Mouse (Mus musculus): ENCODE results near the gene Sars2. TPM values are rescaled to one million over a fixed set of nuclear protein-coding genes. Genes with fewer than 3 reads are reported as not detected.

Sars2 gene
- 10.5 and 11.5 TPM in 2 replicates for polyA plus RNA-seq (2015; fragmentation: Nextera tagmentation; extraction: Ambion mirVana)

DNA sequence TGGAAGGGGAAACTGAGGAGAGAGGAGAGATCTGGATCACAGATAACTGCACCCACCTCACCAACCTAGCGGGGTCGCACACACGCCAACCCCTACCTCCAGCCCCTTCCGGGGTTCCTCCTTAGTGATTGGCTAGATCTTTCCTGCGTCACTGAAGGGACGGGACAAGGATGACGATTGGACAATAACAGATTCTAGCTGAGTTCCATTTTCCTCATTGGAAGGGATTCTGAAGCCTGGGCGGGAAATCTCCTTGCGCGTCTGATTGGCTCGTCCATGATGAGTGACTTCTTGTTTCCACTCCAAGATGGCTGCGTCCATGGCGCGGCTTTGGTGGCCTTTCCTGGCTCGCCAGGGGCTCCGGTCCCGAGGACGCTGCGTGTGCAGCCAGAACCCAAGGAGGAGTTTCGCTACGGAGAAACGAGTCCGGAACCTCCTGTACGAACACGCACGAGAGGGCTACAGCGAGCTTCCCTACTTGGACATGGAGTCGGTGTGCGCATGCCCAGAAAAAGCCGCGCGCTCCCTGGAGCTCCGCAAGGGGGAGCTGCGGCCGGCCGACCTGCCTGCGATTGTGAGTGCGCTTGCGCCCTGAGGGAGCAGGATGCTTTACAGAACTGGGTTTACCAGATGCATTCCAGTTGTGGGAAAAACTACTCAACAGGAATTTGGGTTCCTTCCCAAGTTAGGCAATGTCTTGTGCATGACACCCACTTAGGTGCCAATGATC lies at the start of gene Sars2, which contains the start of gene Mrps12:
Gene Sars2, plus strand, starts transcription at position 284 of the 730 bp plus-strand sequence.
Gene Mrps12, minus strand, starts transcription at position 112 of the 730 bp plus-strand sequence.

DNA sequence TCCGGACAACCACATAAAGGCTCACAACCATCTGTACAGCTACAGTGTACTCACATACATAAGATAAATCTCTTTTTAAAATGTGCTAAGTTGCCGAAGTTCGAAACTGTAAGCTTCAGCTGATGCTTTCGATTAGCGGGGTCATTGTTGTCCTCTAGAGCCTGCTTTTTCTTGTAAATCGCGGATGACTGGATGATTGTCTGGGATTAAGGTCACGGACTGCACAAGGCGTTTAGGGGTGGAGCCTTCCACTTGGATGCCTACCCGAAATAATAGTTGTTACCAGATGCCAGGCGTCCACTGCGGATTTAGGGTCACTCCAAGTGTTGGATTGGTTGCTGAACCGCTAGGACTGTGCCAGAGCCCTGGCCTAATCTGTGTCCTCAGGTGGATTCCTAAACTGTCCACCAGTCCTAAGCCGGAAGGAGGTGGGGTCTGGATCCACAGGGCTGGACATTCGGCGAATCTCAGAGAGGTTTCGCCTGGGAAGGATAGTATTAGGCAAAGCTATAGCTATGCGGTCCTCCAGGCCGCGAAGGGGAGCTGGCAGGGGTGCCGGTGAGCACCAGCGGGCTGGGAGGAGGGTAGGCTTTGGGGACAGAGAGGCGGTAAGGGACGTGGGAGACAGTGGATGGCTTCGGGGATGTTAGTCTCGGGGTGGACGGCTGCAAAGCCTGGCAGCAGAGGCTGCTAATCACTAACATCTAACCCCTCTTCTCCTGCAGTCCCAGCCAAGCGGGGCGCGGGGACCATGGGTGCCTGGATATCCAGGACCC lies 49.1 kb upstream of the Sars2 start, which contains the start of gene Fbxo27:
Gene Fbxo27, plus strand, starts transcription at position 305 of the 776 bp plus-strand sequence.

DNA sequence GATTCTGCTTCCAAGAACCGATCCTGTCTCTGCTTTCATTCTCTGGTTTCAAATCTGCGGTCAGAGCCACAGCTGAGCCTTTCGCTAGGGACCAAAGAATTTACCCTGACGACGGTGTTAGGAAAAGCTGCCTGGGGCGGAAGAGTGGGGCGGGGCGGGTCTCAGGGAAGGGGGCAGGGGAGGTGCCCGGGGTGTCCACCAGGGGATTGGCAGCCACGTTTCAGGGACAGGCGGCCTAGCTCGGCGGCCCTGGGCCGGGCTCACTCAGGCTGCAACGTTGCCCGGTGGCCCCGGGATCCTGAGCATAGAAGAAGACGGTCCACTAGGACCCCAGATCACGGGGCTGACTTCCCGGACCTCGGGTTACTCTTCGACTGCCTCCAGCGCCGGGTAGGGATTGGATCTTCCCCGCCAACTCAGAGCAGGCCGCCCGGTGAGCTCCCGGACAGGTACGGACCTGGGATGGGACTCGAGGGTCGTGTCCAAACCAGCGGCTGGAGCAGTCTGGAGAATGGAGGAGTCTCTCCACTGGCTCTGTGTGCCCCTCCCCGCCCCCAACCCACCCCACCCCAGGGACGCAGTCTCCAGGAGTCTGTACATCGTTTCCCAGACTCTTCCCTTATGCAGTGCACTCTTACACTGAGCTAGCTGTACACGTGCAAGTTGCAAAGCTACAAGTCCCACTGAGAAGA lies 25.1 kb upstream of the Sars2 start, which contains the start of gene Fbxo17:
Gene Fbxo17, plus strand, starts transcription at position 215 of the 692 bp plus-strand sequence.

DNA sequence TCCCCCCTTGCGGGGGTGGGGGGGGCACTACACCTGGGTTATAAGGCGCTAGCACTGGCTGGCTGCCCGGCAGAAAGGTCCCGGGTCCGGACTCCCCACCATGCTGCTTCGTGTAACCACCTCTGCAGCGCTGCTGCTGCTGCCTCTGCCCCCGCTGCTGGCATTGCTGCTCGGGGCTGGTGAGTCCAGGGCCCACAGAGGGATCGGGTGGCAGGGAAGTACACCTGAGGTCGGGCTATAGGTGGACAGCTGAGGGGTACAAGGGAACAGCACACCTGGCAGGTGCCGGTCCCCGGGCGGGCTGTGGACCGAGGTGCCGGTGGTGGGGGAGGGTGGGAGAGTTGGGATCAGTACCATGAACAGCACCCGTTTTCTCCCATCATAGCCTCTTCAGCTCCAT lies 14.3 kb downstream of the Sars2 start, which contains the start of gene Ccer2:
Gene Ccer2, plus strand, starts transcription at position 96 of the 400 bp plus-strand sequence.

DNA sequence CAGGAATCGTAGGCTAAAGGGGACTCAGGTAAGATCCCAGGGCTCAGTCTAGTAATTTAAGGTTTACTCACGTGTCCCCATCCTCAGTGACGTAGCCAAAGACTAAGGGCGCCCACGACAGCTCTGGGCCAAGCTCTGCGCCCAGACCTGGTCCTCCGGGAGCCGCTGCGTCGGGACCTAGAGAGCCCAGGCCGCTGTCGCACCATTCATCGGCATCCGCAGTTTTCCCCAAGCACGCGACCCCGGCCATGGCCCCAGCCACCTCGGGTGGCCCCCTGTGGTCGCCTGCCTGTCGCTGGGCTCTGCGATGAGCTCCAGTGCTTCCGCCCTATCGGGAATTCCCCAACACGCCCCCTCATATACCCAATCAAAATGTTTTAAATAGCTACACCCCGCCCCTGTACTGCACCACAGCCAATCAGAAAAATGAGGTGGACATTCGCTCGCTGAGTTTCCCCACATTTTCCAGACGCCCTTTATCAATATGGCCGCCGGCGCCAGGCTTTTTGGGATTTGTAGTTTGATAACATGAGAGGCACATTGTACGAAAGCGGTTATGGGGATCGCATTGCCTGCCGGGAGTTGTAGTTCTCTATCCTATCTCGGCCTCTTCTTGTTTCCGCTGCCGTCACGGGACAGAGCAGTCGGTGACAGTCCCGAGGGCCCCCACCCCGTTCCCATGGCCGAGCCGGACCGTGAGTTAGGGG lies 24.5 kb downstream of the Sars2 start, which contains the start of gene Sirt2:
Gene Sirt2, plus strand, starts transcription at position 563 of the 707 bp plus-strand sequence.

DNA sequence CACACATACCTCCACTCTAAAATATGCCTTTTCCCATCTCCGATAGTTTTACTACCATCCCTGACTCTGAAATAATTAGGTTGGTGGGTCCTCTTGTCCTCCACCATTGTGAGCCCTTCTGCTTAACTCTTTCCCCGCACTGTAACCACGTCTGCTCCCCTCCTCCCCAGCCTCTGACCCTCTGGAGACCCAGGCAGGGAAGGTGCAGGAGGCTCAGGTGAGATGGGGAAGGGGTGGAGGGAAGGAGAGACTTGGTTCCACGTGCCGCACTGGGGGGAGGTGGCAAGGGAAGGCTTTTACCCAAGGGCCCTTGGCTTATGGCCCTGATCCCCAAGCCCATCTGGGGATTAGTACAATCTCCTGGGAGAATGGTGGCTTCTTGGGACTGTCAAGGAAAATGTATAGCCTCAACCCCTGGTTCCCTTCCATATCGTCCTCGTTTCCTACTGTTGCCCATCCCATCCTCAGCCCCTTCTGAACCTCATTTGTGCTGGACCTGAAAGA lies 25.7 kb downstream of the Sars2 start, which contains the start of gene Nfkbib:
Gene Nfkbib, minus strand, starts transcription at position 51 of the 504 bp plus-strand sequence.

DNA sequence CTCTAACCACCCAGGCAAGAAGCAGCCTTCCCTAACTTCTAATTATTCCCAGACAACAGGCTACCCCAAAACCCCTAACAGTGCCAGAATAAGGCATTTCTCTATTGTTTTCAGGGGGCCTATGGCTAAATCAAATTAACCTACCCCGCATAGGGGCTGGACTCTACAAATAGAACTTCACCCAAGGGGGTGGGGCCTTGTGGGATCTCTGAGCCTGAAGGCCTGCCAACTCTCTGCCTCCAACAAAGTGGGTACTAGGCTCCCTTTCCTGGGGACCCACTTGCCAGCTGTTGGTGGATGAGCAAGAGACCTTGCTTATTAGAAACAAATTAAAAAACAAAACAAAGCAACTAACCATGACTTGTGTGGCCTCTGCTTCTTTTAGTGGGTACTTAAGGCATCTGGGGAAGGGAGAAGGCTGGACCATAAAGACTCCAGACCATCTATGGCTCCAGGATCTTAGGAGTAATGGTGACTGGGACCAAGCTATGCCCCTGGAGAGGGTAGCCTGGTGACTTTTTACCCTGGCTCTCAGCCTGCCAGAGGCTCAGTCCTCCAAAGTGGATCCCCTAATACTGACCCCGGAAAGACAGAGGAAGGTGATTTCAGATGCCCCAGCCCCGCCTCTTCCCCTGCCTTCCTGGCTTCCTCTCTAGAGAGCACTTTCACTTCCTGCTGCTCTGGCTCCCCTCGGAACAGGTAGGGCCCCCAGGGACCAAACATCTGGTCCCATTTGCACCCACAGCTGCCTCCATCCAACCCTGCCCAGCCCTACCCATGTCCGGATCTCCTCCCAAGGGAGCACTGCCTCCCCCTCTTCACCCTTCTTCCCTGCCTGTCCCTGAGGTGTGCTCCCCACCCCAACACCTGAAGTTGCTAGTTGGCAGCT lies 46.8 kb downstream of the Sars2 start, which contains the start of gene Rinl:
Gene Rinl, plus strand, starts transcription at position 663 of the 889 bp plus-strand sequence.

Other genes starting within 250 kb of the Sars2 start
- gene Ifnl2, start 231.5 kb upstream of the Sars2 start, polyA plus RNA-seq (2015; fragmentation: Nextera tagmentation; extraction: Ambion mirVana): not detected in 2 replicates
- not detected in 2 replicates for gene Ifnl3, start 219.2 kb upstream of the Sars2 start, polyA plus RNA-seq (2015; fragmentation: Nextera tagmentation; extraction: Ambion mirVana)
- gene Sycn, start 201.1 kb upstream of the Sars2 start, polyA plus RNA-seq (2015; fragmentation: Nextera tagmentation; extraction: Ambion mirVana): not detected in 2 replicates
- gene Nccrp1, start 194.7 kb upstream of the Sars2 start, polyA plus RNA-seq (2015; fragmentation: Nextera tagmentation; extraction: Ambion mirVana): 0.24 and 0.51 TPM in 2 replicates
- gene Samd4b, start 143.8 kb upstream of the Sars2 start, polyA plus RNA-seq (2015; fragmentation: Nextera tagmentation; extraction: Ambion mirVana): 14.6 and 20.1 TPM in 2 replicates
- 24.3 and 28.8 TPM in 2 replicates for gene Pak4, start 143.8 kb upstream of the Sars2 start, polyA plus RNA-seq (2015; fragmentation: Nextera tagmentation; extraction: Ambion mirVana)
- gene Acp7, start 110.7 kb upstream of the Sars2 start, polyA plus RNA-seq (2015; fragmentation: Nextera tagmentation; extraction: Ambion mirVana): not detected in 2 replicates
- 3.7 and 4.4 TPM in 2 replicates for gene Fbxo27, start 49.1 kb upstream of the Sars2 start, polyA plus RNA-seq (2015; fragmentation: Nextera tagmentation; extraction: Ambion mirVana)
- 8.5 and 9.1 TPM in 2 replicates for gene Fbxo17, start 25.2 kb upstream of the Sars2 start, polyA plus RNA-seq (2015; fragmentation: Nextera tagmentation; extraction: Ambion mirVana)
- 105 and 106 TPM in 2 replicates for gene Mrps12, start 172 bp upstream of the Sars2 start, polyA plus RNA-seq (2015; fragmentation: Nextera tagmentation; extraction: Ambion mirVana)
- not detected in 2 replicates for gene Ccer2, start 14.2 kb downstream of the Sars2 start, polyA plus RNA-seq (2015; fragmentation: Nextera tagmentation; extraction: Ambion mirVana)
- gene Sirt2, start 24.7 kb downstream of the Sars2 start, polyA plus RNA-seq (2015; fragmentation: Nextera tagmentation; extraction: Ambion mirVana): 48.3 and 50.9 TPM in 2 replicates
- 27.8 and 29.3 TPM in 2 replicates for gene Nfkbib, start 25.5 kb downstream of the Sars2 start, polyA plus RNA-seq (2015; fragmentation: Nextera tagmentation; extraction: Ambion mirVana)
- gene Rinl, start 47.0 kb downstream of the Sars2 start, polyA plus RNA-seq (2015; fragmentation: Nextera tagmentation; extraction: Ambion mirVana): 2.5 and 5.0 TPM in 2 replicates
- gene Hnrnpl, start 66.5 kb downstream of the Sars2 start, polyA plus RNA-seq (2015; fragmentation: Nextera tagmentation; extraction: Ambion mirVana): 146 and 168 TPM in 2 replicates
- gene Ech1, start 83.2 kb downstream of the Sars2 start, polyA plus RNA-seq (2015; fragmentation: Nextera tagmentation; extraction: Ambion mirVana): 269 and 271 TPM in 2 replicates
- gene Lgals4, start 91.9 kb downstream of the Sars2 start, polyA plus RNA-seq (2015; fragmentation: Nextera tagmentation; extraction: Ambion mirVana): 8.3 and 10.2 TPM in 2 replicates
- 3.1 and 6.6 TPM in 2 replicates for gene Lgals7, start 121.9 kb downstream of the Sars2 start, polyA plus RNA-seq (2015; fragmentation: Nextera tagmentation; extraction: Ambion mirVana)
- gene Capn12, start 139.4 kb downstream of the Sars2 start, polyA plus RNA-seq (2015; fragmentation: Nextera tagmentation; extraction: Ambion mirVana): 0.41 and 0.73 TPM in 2 replicates
- 305 and 365 TPM in 2 replicates for gene Actn4, start 220.3 kb downstream of the Sars2 start, polyA plus RNA-seq (2015; fragmentation: Nextera tagmentation; extraction: Ambion mirVana)
- 304 and 321 TPM in 2 replicates for gene Eif3k, start 239.9 kb downstream of the Sars2 start, polyA plus RNA-seq (2015; fragmentation: Nextera tagmentation; extraction: Ambion mirVana)
- 2.4 and 3.1 TPM in 2 replicates for gene Map4k1, start 240.1 kb downstream of the Sars2 start, polyA plus RNA-seq (2015; fragmentation: Nextera tagmentation; extraction: Ambion mirVana)

Measured in urinary bladder, postnatal 0 days (tissue).